Mouse (Mus musculus): Measurements from ENCODE around the gene Lrfn4. TPM values are rescaled to one million over a fixed set of nuclear protein-coding genes. Genes with fewer than 3 reads are reported as not detected.

Lrfn4 gene
- polyA plus RNA-seq, 1 experiment, result 12.0 TPM

GRCm38 (mm10) chr19:4583856-4584255, 31.6 kb downstream of the Lrfn4 start:
- no peak for TF ChIP-seq CTCF (IDR thresholded peaks at IDR 0.05; ENCODE audit: extremely low read depth, insufficient read length, insufficient replicate concordance, low read depth, low read length)
- no peak for TF ChIP-seq POLR2A (IDR thresholded peaks at IDR 0.05; ENCODE audit: low read depth, low read length)
- WGBS, result 56% methylated on average over 2 of the region's 2 CpGs
- Histone ChIP-seq H3K4me1 (ENCODE audit: control insufficient read depth, insufficient read depth, insufficient read length, low read length) (no peaks in the 10 kb centered on the region), H3K27me3 (ENCODE audit: control insufficient read depth, insufficient read depth, low read length) (no peaks in the 10 kb centered on the region), H3K27ac (ENCODE audit: insufficient read depth, low read depth, low read length) (no peak overlapping the region), H3K4me3 (ENCODE audit: low read depth, low read length) (no peak overlapping the region), H3K36me3 (ENCODE audit: control insufficient read depth, insufficient read depth, low read length) (no peaks in the 10 kb centered on the region)

- no peak overlapping the region for H3K4me3 ChIP-seq (ENCODE audit: low read depth, low read length)
- no peak overlapping the region for H3K27ac ChIP-seq (ENCODE audit: insufficient read depth, low read depth, low read length)
- H3K27me3 ChIP-seq (ENCODE audit: control insufficient read depth, insufficient read depth, low read length), result no peaks in the 10 kb centered on the region
- H3K36me3 ChIP-seq (ENCODE audit: control insufficient read depth, insufficient read depth, low read length), result no peaks in the 10 kb centered on the region
- no peaks in the 10 kb centered on the region for H3K4me1 ChIP-seq (ENCODE audit: control insufficient read depth, insufficient read depth, insufficient read length, low read length)
- TF ChIP-seq CTCF (IDR thresholded peaks at IDR 0.05; ENCODE audit: extremely low read depth, insufficient read length, insufficient replicate concordance, low read depth, low read length) (no peak), POLR2A (IDR thresholded peaks at IDR 0.05; ENCODE audit: low read depth, low read length) (no peak)
- WGBS, result 63% methylated on average over 5 of the region's 5 CpGs
Measured at GRCm38 (mm10) chr19:4579296-4579695, 36.2 kb downstream of the Lrfn4 start.

- Histone ChIP-seq H3K4me3 (ENCODE audit: low read depth, low read length) (no peak overlapping the region), H3K36me3 (ENCODE audit: control insufficient read depth, insufficient read depth, low read length) (no peaks in the 10 kb centered on the region), H3K4me1 (ENCODE audit: control insufficient read depth, insufficient read depth, insufficient read length, low read length) (no peaks in the 10 kb centered on the region), H3K27ac (ENCODE audit: insufficient read depth, low read depth, low read length) (no peak overlapping the region), H3K27me3 (ENCODE audit: control insufficient read depth, insufficient read depth, low read length) (no peaks in the 10 kb centered on the region)
- WGBS, result 61% methylated on average over 2 of the region's 2 CpGs
- TF ChIP-seq CTCF (IDR thresholded peaks at IDR 0.05; ENCODE audit: extremely low read depth, insufficient read length, insufficient replicate concordance, low read depth, low read length), result no peak
- no peak for TF ChIP-seq POLR2A (IDR thresholded peaks at IDR 0.05; ENCODE audit: low read depth, low read length)
Measured at GRCm38 (mm10) chr19:4578799-4579198, 36.7 kb downstream of the Lrfn4 start.

- Histone ChIP-seq H3K4me3 (ENCODE audit: low read depth, low read length) (no peak overlapping the region), H3K27ac (ENCODE audit: insufficient read depth, low read depth, low read length) (no peak overlapping the region), H3K4me1 (ENCODE audit: control insufficient read depth, insufficient read depth, insufficient read length, low read length) (peaks cover 4% of the 10 kb centered on the region; the same call in 1 of the 2 replicates), H3K36me3 (ENCODE audit: control insufficient read depth, insufficient read depth, low read length) (no peaks in the 10 kb centered on the region), H3K27me3 (ENCODE audit: control insufficient read depth, insufficient read depth, low read length) (no peaks in the 10 kb centered on the region)
- no peak for TF ChIP-seq POLR2A (IDR thresholded peaks at IDR 0.05; ENCODE audit: low read depth, low read length)
- peak; percentile 37; the same call in 1 of the 2 replicates for TF ChIP-seq CTCF (IDR thresholded peaks at IDR 0.05; ENCODE audit: extremely low read depth, insufficient read length, insufficient replicate concordance, low read depth, low read length)
- 100% methylated on average over 1 of the region's 1 CpGs for WGBS
Measured at GRCm38 (mm10) chr19:4573241-4573640, 42.2 kb downstream of the Lrfn4 start.

- no peaks in the 10 kb centered on the region for H3K36me3 ChIP-seq (ENCODE audit: control insufficient read depth, insufficient read depth, low read length)
- TF ChIP-seq CTCF (IDR thresholded peaks at IDR 0.05; ENCODE audit: extremely low read depth, insufficient read length, insufficient replicate concordance, low read depth, low read length) (no peak), POLR2A (IDR thresholded peaks at IDR 0.05; ENCODE audit: low read depth, low read length) (no peak)
- no peaks in the 10 kb centered on the region for H3K27me3 ChIP-seq (ENCODE audit: control insufficient read depth, insufficient read depth, low read length)
- H3K4me1 ChIP-seq (ENCODE audit: control insufficient read depth, insufficient read depth, insufficient read length, low read length), result peaks cover 4% of the 10 kb centered on the region; the same call in 1 of the 2 replicates
- H3K4me3 ChIP-seq (ENCODE audit: low read depth, low read length), result no peak overlapping the region
- 90% methylated on average over 8 of the region's 8 CpGs for WGBS
- H3K27ac ChIP-seq (ENCODE audit: insufficient read depth, low read depth, low read length), result no peak overlapping the region
Measured at GRCm38 (mm10) chr19:4572467-4572866, 43.0 kb downstream of the Lrfn4 start.

GRCm38 (mm10) chr19:4572061-4572460, 43.4 kb downstream of the Lrfn4 start:
- 69% methylated on average over 4 of the region's 4 CpGs for WGBS
- peaks cover 4% of the 10 kb centered on the region; the same call in 1 of the 2 replicates for H3K4me1 ChIP-seq (ENCODE audit: control insufficient read depth, insufficient read depth, insufficient read length, low read length)
- H3K36me3 ChIP-seq (ENCODE audit: control insufficient read depth, insufficient read depth, low read length), result no peaks in the 10 kb centered on the region
- H3K27me3 ChIP-seq (ENCODE audit: control insufficient read depth, insufficient read depth, low read length), result no peaks in the 10 kb centered on the region
- no peak for TF ChIP-seq POLR2A (IDR thresholded peaks at IDR 0.05; ENCODE audit: low read depth, low read length)
- no peak for TF ChIP-seq CTCF (IDR thresholded peaks at IDR 0.05; ENCODE audit: extremely low read depth, insufficient read length, insufficient replicate concordance, low read depth, low read length)
- H3K27ac ChIP-seq (ENCODE audit: insufficient read depth, low read depth, low read length), result 0 out of 2 replicates have a peak overlapping the region, but pooled peaks have one; percentile 26
- H3K4me3 ChIP-seq (ENCODE audit: low read depth, low read length), result no peak overlapping the region

- peaks cover 4% of the 10 kb centered on the region; the same call in 1 of the 2 replicates for H3K4me1 ChIP-seq (ENCODE audit: control insufficient read depth, insufficient read depth, insufficient read length, low read length)
- H3K36me3 ChIP-seq (ENCODE audit: control insufficient read depth, insufficient read depth, low read length), result no peaks in the 10 kb centered on the region
- H3K27ac ChIP-seq (ENCODE audit: insufficient read depth, low read depth, low read length), result 0 out of 2 replicates have a peak overlapping the region, but pooled peaks have one; percentile 26
- no peak overlapping the region for H3K4me3 ChIP-seq (ENCODE audit: low read depth, low read length)
- WGBS, result 79% methylated on average over 1 of the region's 1 CpGs
- TF ChIP-seq POLR2A (IDR thresholded peaks at IDR 0.05; ENCODE audit: low read depth, low read length) (no peak), CTCF (IDR thresholded peaks at IDR 0.05; ENCODE audit: extremely low read depth, insufficient read length, insufficient replicate concordance, low read depth, low read length) (no peak)
- H3K27me3 ChIP-seq (ENCODE audit: control insufficient read depth, insufficient read depth, low read length), result no peaks in the 10 kb centered on the region
Measured at GRCm38 (mm10) chr19:4571658-4572057, 43.8 kb downstream of the Lrfn4 start.
